Mouse (Mus musculus) kidney, adult 2 months (tissue): ENCODE results near the gene Exosc5.

Experiments used
- CTCF ChIP-seq: fragments of 200-500 bp; conservative IDR thresholded peaks from 2 replicates; pipeline ENCODE4 v1.5.1; 2011; ENCODE audit warnings: low read depth, mild to moderate bottlenecking, control low read depth, low read length, moderate library complexity, mixed read lengths; ENCODE audit not compliant: insufficient read depth, insufficient read length
- POLR2A ChIP-seq: fragments of 200-500 bp; IDR thresholded peaks from one replicate; pipeline ENCODE4 v1.6.1; 2011; ENCODE audit warnings: low read depth, low read length, control low read depth

DNA sequence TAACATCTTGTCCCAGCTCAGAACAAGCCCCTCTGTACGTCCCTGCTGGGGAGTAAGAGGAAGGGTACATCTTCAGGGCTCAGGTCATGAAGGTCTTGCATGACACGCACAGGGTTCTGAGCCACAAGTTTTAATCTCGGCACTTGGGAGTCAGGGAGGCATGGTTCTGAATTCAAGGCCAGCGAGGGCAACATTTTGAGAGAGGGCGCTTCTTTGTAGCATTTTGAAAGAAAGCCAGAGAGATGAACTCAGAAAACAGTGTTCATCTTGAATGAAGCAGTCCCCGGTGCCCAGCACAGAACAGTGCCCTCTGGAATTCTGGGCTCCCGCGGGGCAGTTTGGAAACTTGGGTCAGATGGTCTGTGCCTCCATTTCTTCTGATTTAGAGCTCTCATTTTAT, 7.4 kb downstream of the Exosc5 start:
- TF ChIP-seq CTCF (no peak), POLR2A (no peak)
